Mouse (Mus musculus) layer of hippocampus, adult 8-10 months (tissue): Measurements from ENCODE around the gene Dyrk3. TPM values are rescaled to one million over a fixed set of nuclear protein-coding genes. Genes with fewer than 3 reads are reported as not detected.
"Not testable (repeated sequence)": the region's sequence is repeated elsewhere in the genome, so short reads cannot be mapped to it uniquely, and the experiment has no call there.

ENCODE experiments used
- DNase-seq, 2 experiments: peaks; one replicate each; pipeline ENCODE4 v3.0.0; 2022; ENCODE audit warnings: low spot score in 2 of 2
- total RNA-seq, 4 experiments: library from RNA; stranded (reverse); gene quantifications; 2 replicates each; pipeline ENCODE4 v1.2.4; 2022

The Dyrk3 gene
- total RNA-seq, 4 experiments from 2014 or later: 13.5 to 17.6 (median 14.6) TPM

DNA sequence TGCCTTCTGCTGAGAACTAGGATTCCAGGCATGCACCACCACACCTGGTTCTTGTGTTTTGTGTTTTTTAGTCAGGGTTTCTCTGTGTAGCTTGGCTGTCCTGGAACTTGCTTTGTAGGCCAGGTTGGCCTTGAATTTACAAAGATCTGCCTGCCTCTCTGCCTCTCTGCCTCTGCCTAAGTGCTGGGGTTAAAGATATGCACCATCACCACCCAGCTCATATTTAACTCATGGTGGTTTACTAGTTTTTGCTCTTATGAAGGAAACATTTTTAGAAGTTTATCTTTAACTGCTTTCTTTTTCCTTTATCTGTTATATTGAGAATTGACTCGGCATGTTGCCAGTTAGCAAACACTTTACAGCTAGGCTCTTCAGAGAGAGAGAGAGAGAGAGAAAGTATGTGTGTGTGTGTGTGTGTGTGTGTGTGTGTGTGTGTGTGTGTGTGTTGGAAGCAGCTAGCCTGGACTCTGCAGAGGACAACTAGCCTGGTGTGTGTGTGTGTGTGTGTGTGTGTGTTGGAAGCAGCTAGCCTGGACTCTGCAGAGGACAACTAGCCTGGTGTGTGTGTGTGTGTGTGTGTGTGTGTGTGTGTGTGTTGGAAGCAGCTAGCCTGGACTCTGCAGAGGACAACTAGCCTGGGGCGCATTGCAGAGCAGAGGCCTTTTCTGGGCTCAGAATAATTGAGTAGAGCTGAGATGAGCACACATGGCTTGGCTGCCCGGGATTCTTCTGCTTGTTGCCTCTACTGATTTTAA is 21.6 kb upstream of the Dyrk3 start:
- not testable (repeated sequence) for DNase-seq

- DNase-seq: no peak
These were observed 17.3 kb upstream of the Dyrk3 start for GRCm38 (mm10) chr1:131155456-131155855.

GRCm38 (mm10) chr1:131153018-131153629 is 15.0 kb upstream of the Dyrk3 start, which contains the start of gene Eif2d:
Eif2d (plus strand) TSS chr1:131153181.
- DNase-seq: peak; percentile 66 to 83

DNA sequence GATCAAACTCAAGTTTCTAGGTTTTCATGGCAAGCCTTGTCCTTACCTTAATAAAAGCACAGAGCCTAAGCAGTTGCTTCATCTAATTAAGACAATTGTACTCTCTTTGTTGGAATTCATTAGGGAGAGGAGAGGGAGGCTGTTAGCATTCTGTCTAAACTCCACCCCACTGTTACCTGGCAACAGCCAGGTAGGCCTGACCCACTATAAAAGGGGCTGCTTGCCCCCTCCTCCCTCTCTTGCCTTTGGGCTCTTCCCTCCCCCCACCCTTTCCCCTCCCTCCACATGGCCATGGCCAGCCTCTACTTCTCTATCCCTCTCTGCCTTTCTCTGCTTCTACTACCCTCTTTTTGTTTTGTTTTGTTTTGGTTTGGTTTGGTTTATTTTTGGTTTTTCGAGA is 11.4 kb upstream of the Dyrk3 start:
- DNase-seq: no peak

DNA sequence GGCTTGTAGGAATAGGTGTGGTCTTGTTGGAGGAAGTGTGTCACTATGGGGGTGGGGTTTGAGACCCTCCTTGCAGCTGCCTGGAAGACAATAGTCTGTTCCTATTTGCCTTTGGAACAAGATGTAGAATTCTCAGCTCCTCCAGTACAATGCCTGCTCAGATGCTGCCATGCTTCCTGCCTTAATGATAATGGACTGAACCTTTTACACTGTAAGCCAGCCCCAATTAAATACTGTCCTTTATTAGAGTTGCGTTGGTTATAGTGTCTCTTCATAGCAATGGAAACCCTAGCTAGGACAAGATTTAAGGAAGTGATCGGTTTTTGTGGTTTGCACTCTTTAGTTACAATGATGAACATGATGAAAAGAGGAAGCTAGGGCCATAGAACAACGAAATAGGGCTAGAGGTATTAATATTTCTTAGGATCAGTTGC is 8.1 kb upstream of the Dyrk3 start:
- DNase-seq: no peak

DNA sequence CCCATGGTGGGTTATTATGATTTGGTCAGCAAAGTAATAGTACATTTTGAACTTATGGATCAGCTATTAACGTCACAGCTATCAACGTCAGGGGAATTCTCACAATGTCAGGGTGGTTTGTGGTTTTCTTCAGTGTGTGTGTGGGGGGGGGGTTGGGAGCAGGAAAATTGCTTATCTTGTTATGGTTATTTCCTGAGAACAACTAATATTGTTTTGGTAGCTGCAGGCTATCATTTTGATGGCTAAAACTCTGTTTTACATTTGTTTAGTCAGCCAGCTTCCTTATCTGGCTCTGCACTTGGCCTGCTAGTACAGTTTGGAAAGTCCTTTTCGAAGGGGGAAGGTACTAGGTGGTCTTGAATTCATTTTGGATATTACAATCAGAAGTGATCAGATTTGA is 7.1 kb upstream of the Dyrk3 start:
- not testable (repeated sequence) for DNase-seq

GRCm38 (mm10) chr1:131142472-131142871 is 4.3 kb upstream of the Dyrk3 start:
- DNase-seq: no peak

GRCm38 (mm10) chr1:131141449-131141848 is 3.3 kb upstream of the Dyrk3 start:
- DNase-seq: no peak

- DNase-seq: no peak
These were observed 1.3 kb upstream of the Dyrk3 start for GRCm38 (mm10) chr1:131139102-131140095.

DNA sequence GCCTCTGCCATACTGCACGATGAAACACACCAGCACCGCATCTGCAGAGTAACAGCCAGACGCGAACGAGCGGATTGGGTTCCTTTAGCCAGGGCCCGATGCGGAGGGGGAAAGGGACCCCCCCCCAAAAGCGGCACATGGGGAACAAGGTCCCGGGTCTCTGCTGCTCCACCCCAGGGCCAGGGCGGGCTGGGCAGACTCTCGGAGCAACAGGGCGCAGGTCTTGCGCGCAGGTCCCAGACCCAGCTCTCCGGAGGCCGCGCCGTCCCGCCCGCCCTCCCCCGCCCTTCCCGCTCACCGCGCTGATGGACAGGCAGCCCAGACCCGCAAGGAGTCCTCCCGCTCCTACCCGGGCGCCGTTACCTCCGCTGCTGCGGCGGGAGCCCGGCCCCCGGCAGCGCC is 422 bp downstream of the Dyrk3 start:
- DNase-seq: no peak

DNA sequence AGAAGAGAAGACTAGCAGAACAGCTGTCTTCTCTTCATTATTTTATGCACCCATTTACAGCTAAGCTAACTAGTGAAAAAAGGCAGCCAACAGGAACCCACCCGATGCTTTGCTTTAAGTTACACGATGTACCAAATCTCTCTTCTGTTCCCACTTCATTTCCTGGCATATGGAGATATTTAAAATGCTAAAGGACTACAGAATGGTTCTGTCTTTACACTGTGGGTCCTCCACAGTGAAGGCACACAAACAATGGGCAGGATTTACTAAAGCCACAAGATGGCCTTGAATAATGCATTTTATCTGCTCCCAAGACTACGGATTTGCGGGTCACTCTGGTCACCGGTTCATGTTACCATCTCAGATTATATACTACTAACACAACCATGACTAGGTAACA is 1.0 kb downstream of the Dyrk3 start:
- DNase-seq: no peak

- DNase-seq: no peak
These were observed 2.0 kb downstream of the Dyrk3 start for GRCm38 (mm10) chr1:131135960-131136629.

DNA sequence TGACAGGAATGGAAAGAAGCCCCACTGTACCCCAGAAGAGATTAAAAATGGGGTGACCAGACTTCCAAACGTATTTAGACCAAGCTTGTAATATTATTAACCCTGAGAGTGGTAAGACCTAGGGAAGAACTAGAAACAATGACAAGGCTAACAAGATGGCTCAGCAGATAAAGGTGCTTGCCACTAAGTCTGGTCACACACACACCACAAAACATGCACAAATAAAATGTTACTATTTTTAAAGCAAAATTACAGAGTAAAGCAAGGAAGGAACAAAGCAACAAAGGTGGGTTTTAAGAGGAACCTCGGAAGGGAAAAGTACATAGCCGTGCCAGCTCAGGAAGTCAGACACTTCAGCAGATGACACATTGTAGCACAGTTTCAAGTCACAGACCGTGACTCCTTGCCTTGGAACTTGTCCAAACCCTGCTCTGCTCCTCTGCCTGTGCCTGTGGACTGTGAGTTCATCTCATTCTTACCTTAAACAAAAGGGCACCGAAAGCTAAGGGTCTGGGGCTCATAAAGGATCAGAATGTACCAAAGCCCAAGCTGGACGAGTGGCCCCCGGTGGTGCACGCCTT is 3.1 kb downstream of the Dyrk3 start:
- DNase-seq: no peak

- DNase-seq: no peak
These were observed 3.9 kb downstream of the Dyrk3 start for GRCm38 (mm10) chr1:131134231-131134630.

- DNase-seq: peak; percentile 48 to 62
These were observed 12.0 kb downstream of the Dyrk3 start for GRCm38 (mm10) chr1:131125987-131126744.

DNA sequence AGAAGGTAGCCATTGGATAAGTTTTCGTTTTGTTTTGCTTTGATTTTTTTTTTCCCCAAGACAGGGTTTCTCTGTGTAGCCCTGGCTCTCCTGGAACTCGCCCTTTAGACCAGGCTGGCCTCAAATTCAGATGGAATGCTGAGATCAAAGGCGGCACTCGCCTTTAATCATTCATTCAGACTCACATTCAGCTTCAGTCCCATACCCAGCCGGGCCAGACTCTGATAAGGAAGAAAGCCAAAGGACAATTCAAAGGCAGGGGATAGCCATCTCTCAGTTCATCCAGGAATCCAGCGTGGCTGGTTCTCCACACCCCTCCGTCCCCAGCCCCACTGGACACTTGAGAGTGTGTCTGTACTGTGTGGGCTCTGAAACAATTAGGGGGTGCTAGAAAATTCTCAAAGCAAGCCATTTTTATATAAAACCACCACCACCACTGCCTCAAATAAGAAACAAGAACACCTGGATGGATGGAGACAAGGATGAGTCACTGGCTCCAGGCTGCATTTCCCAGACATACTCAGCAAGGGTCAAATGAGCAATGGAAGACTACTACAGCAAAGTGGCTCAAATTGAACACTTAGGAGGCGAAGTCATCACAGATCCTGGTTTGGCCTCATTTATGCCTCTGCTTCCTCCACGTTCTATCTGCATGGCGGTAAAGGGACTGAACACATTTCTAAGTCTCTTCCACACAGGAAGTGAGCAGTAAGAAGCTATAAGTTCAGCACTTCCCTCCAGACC is 14.4 kb downstream of the Dyrk3 start:
- DNase-seq: no peak

DNA sequence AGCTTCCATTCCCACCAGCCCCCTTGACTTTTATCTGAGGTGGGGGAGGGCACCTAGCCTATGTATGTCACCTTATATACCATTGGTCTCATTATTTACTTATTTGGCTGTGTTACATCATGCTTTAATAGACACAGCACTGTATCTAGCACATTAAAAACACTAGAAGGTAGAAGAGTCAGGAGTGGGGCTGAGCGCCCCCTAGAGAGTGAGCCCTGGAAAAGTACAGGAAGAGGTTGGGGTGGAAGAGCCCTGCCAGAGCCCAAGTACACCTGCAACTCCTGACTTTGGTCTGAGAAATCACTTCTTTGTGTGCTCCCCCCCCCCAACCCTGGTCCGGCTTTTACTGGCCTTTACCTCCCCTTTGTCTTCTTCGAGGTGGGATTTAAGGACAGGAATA is 16.2 kb downstream of the Dyrk3 start:
- DNase-seq: no peak

GRCm38 (mm10) chr1:131119026-131119425 is 19.1 kb downstream of the Dyrk3 start:
- DNase-seq: no peak

GRCm38 (mm10) chr1:131118530-131118929 is 19.6 kb downstream of the Dyrk3 start:
- no peak for DNase-seq
